Mouse (Mus musculus): ENCODE results near the gene Ptpn7. TPM values are rescaled to one million over a fixed set of nuclear protein-coding genes. Genes with fewer than 3 reads are reported as not detected.
"Not testable (repeated sequence)": the region's sequence is repeated elsewhere in the genome, so short reads cannot be mapped to it uniquely, and the experiment has no call there.

The Ptpn7 gene
- polyA plus RNA-seq, 1 experiment, result 57.8 TPM

GRCm38 (mm10) chr1:135180830-135181229 lies 48.3 kb downstream of the Ptpn7 start:
- H3K4me1 ChIP-seq, result peaks cover 12% of the 10 kb centered on the region
- H3K4me3 ChIP-seq (replicated peaks), result no peak overlapping the region
- H3K9me3 ChIP-seq, result peaks cover 6% of the 10 kb centered on the region
- peaks cover 63% of the 10 kb centered on the region for H3K27me3 ChIP-seq (replicated peaks)
- TF ChIP-seq GATA1 (IDR thresholded peaks at IDR 0.05; ENCODE audit: borderline replicate concordance, low read length) (no peak), FLI1 (IDR thresholded peaks at IDR 0.05; ENCODE audit: low read length) (no peak)
- H3K36me3 ChIP-seq (replicated peaks; ENCODE audit: low read length), result no peaks in the 10 kb centered on the region

GRCm38 (mm10) chr1:135181275-135181674 lies 48.8 kb downstream of the Ptpn7 start:
- TF ChIP-seq GATA1 (IDR thresholded peaks at IDR 0.05; ENCODE audit: borderline replicate concordance, low read length) (no peak), FLI1 (IDR thresholded peaks at IDR 0.05; ENCODE audit: low read length) (no peak)
- no peaks in the 10 kb centered on the region for H3K36me3 ChIP-seq (replicated peaks; ENCODE audit: low read length)
- H3K4me1 ChIP-seq, result peaks cover 12% of the 10 kb centered on the region
- H3K9me3 ChIP-seq, result peaks cover 6% of the 10 kb centered on the region
- H3K27me3 ChIP-seq (replicated peaks), result peaks cover 66% of the 10 kb centered on the region
- no peak overlapping the region for H3K4me3 ChIP-seq (replicated peaks)

- no peak for TF ChIP-seq FLI1 (IDR thresholded peaks at IDR 0.05; ENCODE audit: low read length)
- TF ChIP-seq GATA1 (IDR thresholded peaks at IDR 0.05; ENCODE audit: borderline replicate concordance, low read length), result no peak
- Histone ChIP-seq H3K36me3 (replicated peaks; ENCODE audit: low read length) (no peaks in the 10 kb centered on the region), H3K4me3 (replicated peaks) (no peak overlapping the region), H3K27me3 (replicated peaks) (peaks cover 71% of the 10 kb centered on the region), H3K4me1 (peaks cover 17% of the 10 kb centered on the region), H3K9me3 (peaks cover 6% of the 10 kb centered on the region)
Measured at GRCm38 (mm10) chr1:135181880-135182623, 49.6 kb downstream of the Ptpn7 start.

- no peak for TF ChIP-seq FLI1 (IDR thresholded peaks at IDR 0.05; ENCODE audit: low read length)
- TF ChIP-seq GATA1 (IDR thresholded peaks at IDR 0.05; ENCODE audit: borderline replicate concordance, low read length), result no peak
- Histone ChIP-seq H3K4me3 (replicated peaks) (no peak overlapping the region), H3K27me3 (replicated peaks) (peaks cover 70% of the 10 kb centered on the region), H3K9me3 (no peaks in the 10 kb centered on the region), H3K36me3 (replicated peaks; ENCODE audit: low read length) (no peaks in the 10 kb centered on the region), H3K4me1 (peaks cover 17% of the 10 kb centered on the region)
Measured at GRCm38 (mm10) chr1:135182975-135183374, 50.5 kb downstream of the Ptpn7 start.

GRCm38 (mm10) chr1:135183448-135183847 lies 50.9 kb downstream of the Ptpn7 start:
- peaks cover 68% of the 10 kb centered on the region for H3K27me3 ChIP-seq (replicated peaks)
- TF ChIP-seq GATA1 (IDR thresholded peaks at IDR 0.05; ENCODE audit: borderline replicate concordance, low read length), result no peak
- TF ChIP-seq FLI1 (IDR thresholded peaks at IDR 0.05; ENCODE audit: low read length), result no peak
- H3K4me3 ChIP-seq (replicated peaks), result no peak overlapping the region
- H3K4me1 ChIP-seq, result peaks cover 17% of the 10 kb centered on the region
- no peaks in the 10 kb centered on the region for H3K9me3 ChIP-seq
- no peaks in the 10 kb centered on the region for H3K36me3 ChIP-seq (replicated peaks; ENCODE audit: low read length)

GRCm38 (mm10) chr1:135183941-135184570 lies 51.6 kb downstream of the Ptpn7 start:
- Histone ChIP-seq H3K27me3 (replicated peaks) (peaks cover 66% of the 10 kb centered on the region), H3K36me3 (replicated peaks; ENCODE audit: low read length) (no peaks in the 10 kb centered on the region), H3K9me3 (no peaks in the 10 kb centered on the region), H3K4me3 (replicated peaks) (no peak overlapping the region), H3K4me1 (peaks cover 17% of the 10 kb centered on the region)
- no peak for TF ChIP-seq FLI1 (IDR thresholded peaks at IDR 0.05; ENCODE audit: low read length)
- TF ChIP-seq GATA1 (IDR thresholded peaks at IDR 0.05; ENCODE audit: borderline replicate concordance, low read length), result no peak

GRCm38 (mm10) chr1:135185936-135186335 lies 53.4 kb downstream of the Ptpn7 start:
- H3K27me3 ChIP-seq (replicated peaks), result peaks cover 59% of the 10 kb centered on the region
- peaks cover 13% of the 10 kb centered on the region for H3K4me1 ChIP-seq
- H3K9me3 ChIP-seq, result no peaks in the 10 kb centered on the region
- no peaks in the 10 kb centered on the region for H3K36me3 ChIP-seq (replicated peaks; ENCODE audit: low read length)
- no peak overlapping the region for H3K4me3 ChIP-seq (replicated peaks)
- no peak for TF ChIP-seq GATA1 (IDR thresholded peaks at IDR 0.05; ENCODE audit: borderline replicate concordance, low read length)
- no peak for TF ChIP-seq FLI1 (IDR thresholded peaks at IDR 0.05; ENCODE audit: low read length)

GRCm38 (mm10) chr1:135186427-135186826 lies 53.9 kb downstream of the Ptpn7 start:
- Histone ChIP-seq H3K9me3 (no peaks in the 10 kb centered on the region), H3K36me3 (replicated peaks; ENCODE audit: low read length) (no peaks in the 10 kb centered on the region), H3K4me3 (replicated peaks) (peak overlapping the region; percentile 33), H3K27me3 (replicated peaks) (peaks cover 58% of the 10 kb centered on the region), H3K4me1 (peaks cover 13% of the 10 kb centered on the region)
- TF ChIP-seq GATA1 (IDR thresholded peaks at IDR 0.05; ENCODE audit: borderline replicate concordance, low read length) (no peak), FLI1 (IDR thresholded peaks at IDR 0.05; ENCODE audit: low read length) (no peak)

GRCm38 (mm10) chr1:135187016-135187415 lies 54.5 kb downstream of the Ptpn7 start:
- H3K4me3 ChIP-seq (replicated peaks); H3K36me3 ChIP-seq (replicated peaks; ENCODE audit: low read length); H3K9me3 ChIP-seq: not testable (repeated sequence)
- peaks cover 15% of the 10 kb centered on the region for H3K4me1 ChIP-seq
- H3K27me3 ChIP-seq (replicated peaks), result peaks cover 52% of the 10 kb centered on the region

GRCm38 (mm10) chr1:135188197-135188596 lies 55.7 kb downstream of the Ptpn7 start:
- Histone ChIP-seq H3K4me1 (peaks cover 22% of the 10 kb centered on the region), H3K9me3 (no peaks in the 10 kb centered on the region), H3K36me3 (replicated peaks; ENCODE audit: low read length) (no peaks in the 10 kb centered on the region), H3K27me3 (replicated peaks) (peaks cover 42% of the 10 kb centered on the region), H3K4me3 (replicated peaks) (no peak overlapping the region)
- TF ChIP-seq FLI1 (IDR thresholded peaks at IDR 0.05; ENCODE audit: low read length) (no peak), GATA1 (IDR thresholded peaks at IDR 0.05; ENCODE audit: borderline replicate concordance, low read length) (no peak)
